Mouse (Mus musculus) heart, embryonic 11.5 days (tissue): ENCODE measurements around the gene Slc26a10. TPM values are rescaled to one million over a fixed set of nuclear protein-coding genes. Genes with fewer than 3 reads are reported as not detected.

Experiments
- ATAC-seq: fragments of 200-750 bp; cut with Nextera tagmentation; replicated peaks from 2 replicates; pipeline ENCODE4 v1.8.0; 2017; ENCODE audit warnings: moderate library complexity; ENCODE audit not compliant: insufficient number of reproducible peaks, low FRiP score, low TSS enrichment
- H3K27ac ChIP-seq: fragments of 300-500 bp; sonication (generic); 2 replicates; pipeline ENCODE4 v1.5.1; 2014; ENCODE audit warnings: mild to moderate bottlenecking, low read depth, low read length
- H3K27me3 ChIP-seq: fragments of 300-500 bp; sonication (generic); 2 replicates; pipeline ENCODE4 v1.6.1; 2014; ENCODE audit warnings: mild to moderate bottlenecking, low read length, mixed read lengths; ENCODE audit not compliant: control insufficient read depth, insufficient read depth
- H3K36me3 ChIP-seq: fragments of 300-500 bp; sonication (generic); 2 replicates; pipeline ENCODE4 v1.6.1; 2014; ENCODE audit warnings: mild to moderate bottlenecking, low read length, moderate library complexity, mixed read lengths; ENCODE audit not compliant: control insufficient read depth, insufficient read depth
- H3K4me1 ChIP-seq: fragments of 300-500 bp; sonication (generic); 2 replicates; pipeline ENCODE4 v1.6.1; 2014; ENCODE audit warnings: low read length; ENCODE audit not compliant: control insufficient read depth, insufficient read depth
- H3K4me2 ChIP-seq: fragments of 300-500 bp; sonication (generic); 2 replicates; pipeline ENCODE4 v1.6.1; 2014; ENCODE audit warnings: mild to moderate bottlenecking, moderate library complexity
- H3K4me3 ChIP-seq: fragments of 300-500 bp; sonication (generic); 2 replicates; pipeline ENCODE4 v1.5.1; 2014; ENCODE audit warnings: low read depth, low read length
- H3K9ac ChIP-seq: fragments of 300-500 bp; sonication (generic); 2 replicates; pipeline ENCODE4 v1.6.1; 2014; ENCODE audit warnings: mild to moderate bottlenecking, low read depth, low read length, moderate library complexity
- H3K9me3 ChIP-seq: fragments of 300-500 bp; sonication (generic); replicated peaks from 2 replicates; pipeline ENCODE4 v1.6.1; 2016; ENCODE audit warnings: low read length; ENCODE audit not compliant: control insufficient read depth
- WGBS: fragments of 180-500 bp; shearing (Covaris S2); extraction: QIAGEN DNeasy Blood & Tissue Kit; methylation state at CpG from one replicate; pipeline ENCODE4 v1.1.7; 2014; ENCODE audit not compliant: insufficient replicate concordance; 5-methylcytosine and 5-hydroxymethylcytosine counted together
- polyA plus RNA-seq: library from polyadenylated mRNA; unstranded; fragments of >200 nt; fragmentation: Nextera tagmentation; extraction: Ambion mirVana; gene quantifications from 2 replicates; pipeline ENCODE4 v1.2.1, GENCODE M21; 2014

The Slc26a10 gene
- polyA plus RNA-seq, 1 experiment from 2014 or later = 8.4 TPM

DNA sequence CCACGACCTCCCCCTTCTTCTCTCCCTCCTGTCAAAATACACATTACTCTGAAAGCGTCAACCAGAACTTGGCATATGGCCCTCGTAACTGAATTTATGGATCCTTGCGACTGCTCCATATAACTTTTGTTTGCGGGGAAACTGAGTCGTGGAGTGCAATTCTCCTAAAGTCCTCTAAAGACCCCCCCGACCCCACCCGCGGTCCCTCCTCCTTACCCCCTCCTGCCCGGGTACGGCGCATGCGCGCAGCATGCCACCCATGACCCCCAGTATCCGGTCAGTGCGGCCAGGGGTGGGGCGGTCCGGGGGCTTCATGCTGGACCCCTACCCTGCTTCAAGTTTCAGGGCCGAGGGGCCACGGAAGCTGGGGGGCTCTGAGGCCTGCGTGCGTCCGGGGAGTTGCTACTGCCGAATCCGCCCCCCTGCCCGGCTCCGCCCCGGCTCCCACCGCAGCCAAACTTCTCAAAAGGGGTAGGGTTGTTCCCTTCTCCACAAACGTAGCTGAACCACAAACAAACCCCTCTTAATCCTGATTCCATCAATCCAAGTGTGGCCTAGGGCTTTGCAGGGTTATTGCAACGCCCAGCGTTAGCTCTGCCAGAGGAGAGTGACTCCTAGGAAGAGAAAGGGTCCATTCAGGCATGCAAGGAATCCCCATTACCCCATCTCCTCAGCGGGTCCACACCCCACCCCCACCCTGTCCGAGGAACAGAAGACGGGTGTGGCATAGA, 9.4 kb upstream of the Slc26a10 start, which contains the start of gene Arhgef25:
Arhgef25 (minus strand) TSS at position 433 of the 731 bp plus-strand sequence.
- Histone ChIP-seq H3K4me2 (peak within 1 kb of the TSS; percentile 93), H3K9ac (peak within 1 kb of the TSS; percentile 71), H3K4me1 (peaks cover 38% of the 10 kb centered on the region), H3K9me3 (no peaks in the 10 kb centered on the region), H3K36me3 (peaks cover 2% of the 10 kb centered on the region; the same call in 1 of the 2 replicates), H3K4me3 (peak within 1 kb of the TSS; percentile 74), H3K27me3 (no peaks in the 10 kb centered on the region), H3K27ac (peak within 1 kb of the TSS; percentile 38)
- 2% methylated on average over 35 of the region's 35 CpGs for WGBS
- 0 out of 2 replicates have a peak, but pooled peaks have one; percentile 28 for ATAC-seq

DNA sequence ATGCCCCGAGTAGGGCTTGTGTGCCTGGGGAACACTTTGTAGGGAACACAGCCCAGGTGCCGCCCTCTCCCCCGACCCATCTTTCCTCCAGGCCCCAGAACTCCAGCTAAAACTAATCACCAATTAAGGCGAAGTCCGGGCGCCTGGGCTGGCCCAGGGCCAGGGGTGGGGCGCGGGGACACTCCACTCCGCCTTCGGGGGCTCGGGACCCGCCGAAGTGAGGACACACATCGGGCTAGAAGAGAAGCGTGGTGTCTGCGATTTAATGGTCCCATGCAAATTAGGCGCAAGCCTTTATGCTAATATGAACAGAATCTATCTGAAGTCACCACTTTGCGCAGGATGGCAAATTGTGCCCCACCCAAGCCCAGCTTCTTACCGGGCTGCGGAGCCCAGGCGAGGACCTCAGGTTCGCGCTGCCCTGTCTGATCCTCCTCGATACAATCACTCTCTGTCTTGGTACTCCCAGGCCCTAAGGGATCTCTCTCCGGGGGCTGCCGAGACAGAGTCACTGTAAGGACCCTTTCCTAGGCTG, 8.7 kb upstream of the Slc26a10 start:
- under 1% methylated on average over 25 of the region's 26 CpGs for WGBS
- peak; percentile 4; the same call in 1 of the 2 replicates for ATAC-seq
- H3K4me3 ChIP-seq = peak overlapping the region; percentile 74

DNA sequence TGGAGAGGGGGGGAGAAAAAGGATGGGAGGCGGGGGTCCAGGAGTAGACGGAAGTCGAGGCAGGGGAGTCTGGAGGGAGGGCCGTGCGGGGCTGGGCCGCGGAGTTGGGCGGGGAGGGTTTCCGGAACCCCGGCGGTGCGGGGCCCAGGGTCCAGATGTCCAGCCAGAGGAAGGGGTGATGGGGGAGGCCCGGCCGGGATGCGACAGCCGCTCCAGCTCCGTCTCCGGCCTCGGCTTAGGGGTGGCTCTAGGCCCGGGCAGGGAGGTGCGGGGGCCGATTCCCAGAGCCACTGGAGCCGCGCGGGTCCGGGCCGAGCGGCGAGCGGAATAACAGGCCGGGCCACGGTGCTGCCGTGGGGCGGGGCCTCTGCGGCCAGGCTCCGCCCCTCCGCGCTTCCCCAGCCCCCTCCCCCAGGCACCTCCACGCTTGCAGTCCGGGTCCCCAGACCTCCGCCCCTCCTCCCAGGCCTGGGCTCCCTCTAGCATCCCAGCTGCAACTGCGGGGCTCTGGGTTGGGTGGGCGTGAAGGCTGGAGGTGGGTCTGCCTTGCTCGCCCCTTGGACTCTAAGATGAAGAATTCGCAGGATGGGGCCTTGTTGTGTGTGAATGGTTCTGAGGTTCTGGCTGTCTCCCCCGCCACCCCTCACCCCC, 8.1 kb upstream of the Slc26a10 start:
- Histone ChIP-seq H3K27me3 (no peaks in the 10 kb centered on the region; the same call in none of the 2 replicates), H3K9ac (peak overlapping the region; percentile 71), H3K36me3 (peaks cover 2% of the 10 kb centered on the region; the same call in 1 of the 2 replicates), H3K4me3 (peak overlapping the region; percentile 74), H3K27ac (peak overlapping the region; percentile 38), H3K4me2 (peak overlapping the region; percentile 93), H3K4me1 (peaks cover 32% of the 10 kb centered on the region), H3K9me3 (no peaks in the 10 kb centered on the region)
- ATAC-seq = peak; percentile 82
- WGBS = 0% methylated on average over 36 of the region's 46 CpGs

More for the DNA sequence above, 8.7 kb upstream of the Slc26a10 start:
- peak overlapping the region; percentile 71 for H3K9ac ChIP-seq
- H3K27me3 ChIP-seq = no peaks in the 10 kb centered on the region; the same call in 1 of the 2 replicates
- H3K36me3 ChIP-seq = peaks cover 2% of the 10 kb centered on the region; the same call in 1 of the 2 replicates
- H3K4me1 ChIP-seq = peaks cover 32% of the 10 kb centered on the region
- peak overlapping the region; percentile 38 for H3K27ac ChIP-seq
- H3K4me2 ChIP-seq = peak overlapping the region; percentile 93
- no peaks in the 10 kb centered on the region for H3K9me3 ChIP-seq

DNA sequence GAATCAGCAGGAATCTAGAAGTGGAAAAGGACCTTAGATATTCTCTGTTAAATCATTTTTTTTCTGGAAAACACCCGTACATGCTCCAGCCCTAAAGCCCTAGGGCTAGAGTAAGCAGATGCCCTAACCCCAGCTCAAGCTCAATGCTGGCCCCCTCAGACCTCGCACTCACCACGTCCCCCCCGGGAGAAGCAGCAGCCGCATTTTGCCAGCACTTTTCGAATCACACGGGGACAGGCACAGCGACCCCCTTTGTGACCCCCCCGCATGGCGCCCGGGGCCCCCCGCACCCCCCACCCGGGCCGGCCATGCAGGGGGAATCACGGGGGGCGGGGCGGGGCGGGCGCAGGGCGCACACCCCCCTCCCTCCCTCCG, 7.6 kb upstream of the Slc26a10 start:
- 0% methylated on average over 18 of the region's 21 CpGs for WGBS
- H3K4me1 ChIP-seq = peaks cover 34% of the 10 kb centered on the region
- H3K36me3 ChIP-seq = peaks cover 7% of the 10 kb centered on the region; the same call in 1 of the 2 replicates
- H3K27me3 ChIP-seq = peaks cover 4% of the 10 kb centered on the region
- no peak for ATAC-seq
- peak overlapping the region; percentile 74 for H3K4me3 ChIP-seq
- peak overlapping the region; percentile 93 for H3K4me2 ChIP-seq
- H3K9me3 ChIP-seq = no peaks in the 10 kb centered on the region
- H3K27ac ChIP-seq = peak overlapping the region; percentile 38; the same call in 1 of the 2 replicates
- H3K9ac ChIP-seq = peak overlapping the region; percentile 71

DNA sequence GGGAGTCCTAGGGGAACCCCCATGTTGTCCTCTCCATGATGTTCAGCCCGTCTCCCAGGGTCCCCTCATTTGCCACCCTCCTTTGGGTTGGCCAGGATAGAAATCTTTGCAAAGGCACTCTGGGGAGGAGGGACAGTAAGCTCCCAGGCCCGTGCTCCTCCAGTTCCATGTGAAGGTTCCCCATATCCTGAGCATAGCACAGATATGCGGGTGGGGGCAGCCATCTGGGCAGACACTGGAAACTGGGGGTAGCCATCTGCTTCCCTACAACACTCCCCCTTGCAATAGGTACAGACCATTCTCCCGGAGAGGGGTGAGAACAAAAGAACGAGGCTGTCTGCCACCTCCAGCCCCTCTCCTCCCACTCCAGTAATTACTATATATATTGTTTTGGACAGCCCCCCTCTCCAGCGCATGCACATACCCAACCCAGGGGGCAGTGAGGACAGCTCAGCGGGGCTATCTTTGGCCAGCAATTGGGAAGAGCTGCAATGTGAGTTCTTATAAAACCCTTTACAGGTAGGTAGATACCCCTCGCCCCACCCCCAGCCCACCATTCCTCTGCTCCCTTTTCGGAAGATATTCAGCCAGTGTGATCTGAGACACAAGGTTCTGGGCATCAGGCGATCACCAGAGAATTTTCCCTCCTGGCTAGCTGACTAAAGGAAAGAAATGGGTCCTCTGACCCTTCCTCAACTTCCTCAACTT, 7.1 kb upstream of the Slc26a10 start:
- peaks cover 9% of the 10 kb centered on the region for H3K27me3 ChIP-seq
- peak overlapping the region; percentile 74 for H3K4me3 ChIP-seq
- H3K36me3 ChIP-seq = peaks cover 7% of the 10 kb centered on the region; the same call in 1 of the 2 replicates
- H3K4me1 ChIP-seq = peaks cover 34% of the 10 kb centered on the region
- ATAC-seq = no peak
- peak overlapping the region; percentile 71 for H3K9ac ChIP-seq
- 0 out of 2 replicates have a peak overlapping the region, but pooled peaks have one; percentile 38 for H3K27ac ChIP-seq
- 43% methylated on average over 10 of the region's 10 CpGs for WGBS
- peak overlapping the region; percentile 93 for H3K4me2 ChIP-seq
- H3K9me3 ChIP-seq = no peaks in the 10 kb centered on the region

DNA sequence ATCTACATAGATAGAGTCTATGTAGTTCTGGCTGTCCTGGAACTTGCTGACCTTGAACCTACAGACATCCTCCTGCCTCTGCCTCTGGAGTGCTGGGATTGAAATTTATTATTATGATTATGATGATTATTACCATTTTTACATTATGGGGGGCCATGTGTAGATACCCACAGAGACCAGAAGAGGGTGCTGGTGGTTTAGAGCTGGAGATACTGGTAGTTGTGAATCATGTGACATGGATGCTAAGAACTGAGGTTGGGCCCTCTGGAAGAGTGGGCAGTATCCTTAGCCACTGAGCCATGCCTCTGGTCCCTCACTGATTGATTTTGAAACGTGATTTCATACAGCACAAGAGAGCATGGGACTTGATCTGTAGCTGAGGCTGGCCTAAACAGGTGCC, 6.0 kb upstream of the Slc26a10 start:
- no peaks in the 10 kb centered on the region for H3K9me3 ChIP-seq
- no peak overlapping the region for H3K9ac ChIP-seq
- peaks cover 16% of the 10 kb centered on the region for H3K27me3 ChIP-seq
- no peak for ATAC-seq
- H3K36me3 ChIP-seq = peaks cover 5% of the 10 kb centered on the region; the same call in 1 of the 2 replicates
- H3K4me1 ChIP-seq = peaks cover 33% of the 10 kb centered on the region
- H3K4me3 ChIP-seq = no peak overlapping the region
- H3K4me2 ChIP-seq = no peak overlapping the region
- H3K27ac ChIP-seq = no peak overlapping the region
- WGBS = 78% methylated on average over 1 of the region's 1 CpGs

DNA sequence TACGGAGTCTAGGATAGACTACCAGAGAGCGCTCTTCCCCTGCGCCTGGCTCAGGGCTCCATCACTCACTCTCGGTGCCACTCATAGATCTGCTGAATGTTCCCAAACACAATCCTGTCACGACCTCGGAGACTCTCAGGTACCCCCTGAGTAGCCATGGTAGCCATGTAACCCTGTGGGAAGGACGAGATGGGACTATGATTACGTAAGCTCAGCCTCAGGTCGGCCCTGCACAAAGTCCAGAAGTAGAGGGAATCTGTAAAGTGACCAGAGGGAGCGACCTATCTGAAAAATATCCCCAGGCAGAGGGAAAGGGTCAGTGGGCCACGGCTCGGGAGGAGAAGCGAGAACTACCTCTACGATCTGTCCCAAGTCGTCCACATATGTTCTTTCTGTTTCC, 5.1 kb upstream of the Slc26a10 start:
- H3K4me1 ChIP-seq = peaks cover 26% of the 10 kb centered on the region
- ATAC-seq = no peak
- no peak overlapping the region for H3K4me2 ChIP-seq
- H3K27me3 ChIP-seq = peaks cover 25% of the 10 kb centered on the region
- 85% methylated on average over 15 of the region's 15 CpGs for WGBS
- peaks cover 5% of the 10 kb centered on the region; the same call in 1 of the 2 replicates for H3K36me3 ChIP-seq
- no peak overlapping the region for H3K27ac ChIP-seq
- no peak overlapping the region for H3K4me3 ChIP-seq
- H3K9ac ChIP-seq = no peak overlapping the region
- no peaks in the 10 kb centered on the region for H3K9me3 ChIP-seq

DNA sequence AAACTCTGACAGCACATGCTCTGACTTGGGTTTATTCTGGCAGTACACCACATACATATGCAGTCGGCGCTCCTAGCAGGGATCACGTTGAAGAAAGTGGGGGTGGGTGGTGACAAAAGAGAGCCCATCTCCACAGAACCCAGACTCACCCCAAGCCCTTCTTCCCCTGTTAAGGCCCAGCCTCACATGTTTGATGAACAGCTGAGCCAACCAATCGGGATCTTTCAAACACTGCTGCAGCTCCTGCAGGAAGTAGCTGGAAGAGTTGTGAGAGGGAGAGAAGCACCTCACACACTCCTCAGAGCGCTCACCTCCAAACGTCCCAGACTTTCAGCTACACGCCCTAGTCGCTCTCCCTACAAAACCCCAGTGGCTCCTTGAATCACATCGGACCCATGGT, 4.7 kb upstream of the Slc26a10 start:
- 66% methylated on average over 9 of the region's 9 CpGs for WGBS
- H3K4me2 ChIP-seq = no peak overlapping the region
- no peak overlapping the region for H3K27ac ChIP-seq
- H3K4me1 ChIP-seq = peaks cover 26% of the 10 kb centered on the region
- no peaks in the 10 kb centered on the region for H3K9me3 ChIP-seq
- peaks cover 29% of the 10 kb centered on the region for H3K27me3 ChIP-seq
- ATAC-seq = no peak
- no peak overlapping the region for H3K9ac ChIP-seq
- no peak overlapping the region for H3K4me3 ChIP-seq
- peaks cover 5% of the 10 kb centered on the region; the same call in 1 of the 2 replicates for H3K36me3 ChIP-seq
